Mouse (Mus musculus) olfactory bulb, adult 2 months (tissue): ENCODE results near the gene Diaph3.

Source experiments
- CTCF ChIP-seq: fragments of 200-500 bp; IDR thresholded peaks from 2 replicates; pipeline ENCODE4 v1.5.1; 2012; ENCODE audit warnings: low read depth, mild to moderate bottlenecking, low read length, moderate library complexity; ENCODE audit not compliant: insufficient read depth
- POLR2A ChIP-seq: fragments of 200-500 bp; IDR thresholded peaks from 2 replicates; pipeline ENCODE4 v1.6.1; 2012; ENCODE audit warnings: mild to moderate bottlenecking, low read depth, low read length, moderate library complexity; ENCODE audit not compliant: insufficient read depth

DNA sequence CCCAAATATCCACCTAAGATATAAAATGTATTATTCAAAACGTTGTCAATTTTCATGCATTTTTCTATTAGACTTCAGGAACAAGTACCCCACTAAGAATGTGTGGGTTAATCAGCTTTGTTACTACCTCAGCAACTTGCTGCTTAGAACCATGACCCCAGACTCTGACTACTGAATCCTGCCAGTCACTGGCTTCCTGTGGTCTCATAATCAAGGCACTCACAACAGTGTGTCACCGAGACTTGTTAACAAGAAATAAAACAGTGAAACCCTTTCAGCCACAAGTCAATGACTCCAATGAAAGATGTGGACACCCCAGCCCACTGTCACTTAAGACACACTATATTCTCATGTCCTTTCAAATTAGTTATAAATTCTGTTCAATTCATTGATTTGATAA is 42.9 kb downstream of the Diaph3 start:
- TF ChIP-seq CTCF (no peak), POLR2A (no peak)
